Mouse (Mus musculus): ENCODE data around the gene Ntsr1. TPM values are rescaled to one million over a fixed set of nuclear protein-coding genes. Genes with fewer than 3 reads are reported as not detected.

The Ntsr1 gene
- total and polyA plus RNA-seq, 3 experiments: not detected

DNA sequence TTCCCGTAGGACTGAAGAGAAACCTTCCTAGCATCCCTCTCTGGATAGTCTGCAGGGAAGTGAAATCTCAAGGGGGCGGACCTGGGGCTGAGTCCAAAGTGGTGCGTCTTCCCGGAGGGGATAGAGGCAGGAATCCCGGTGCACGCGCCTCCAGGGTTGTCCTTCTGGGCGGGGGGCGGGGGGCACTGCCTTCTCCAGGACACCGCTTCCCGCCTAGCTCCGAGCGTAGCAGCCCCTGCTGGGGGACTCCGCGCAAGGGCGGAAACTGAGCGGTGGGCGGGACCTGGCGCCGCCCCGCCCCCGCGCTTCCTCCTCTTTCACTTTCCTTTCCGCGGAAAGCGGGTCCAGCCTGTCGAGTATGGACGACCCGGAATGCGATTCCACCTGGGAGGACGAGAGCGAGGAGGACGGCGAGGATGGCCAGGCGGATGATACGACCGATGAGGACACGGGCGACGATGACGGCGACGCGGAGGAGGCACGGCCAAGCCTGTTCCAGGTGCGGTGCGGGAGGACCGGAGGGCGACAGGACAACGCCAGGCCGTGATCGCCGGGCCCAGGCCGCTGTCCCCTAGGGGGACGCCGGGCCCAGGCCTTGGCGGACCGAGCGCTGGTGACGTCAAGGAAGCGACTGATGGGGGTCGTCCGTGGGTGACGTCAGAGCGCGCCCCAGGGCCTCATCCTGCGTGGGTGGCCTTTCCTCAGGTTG, 89.5 kb downstream of the Ntsr1 start, which contains the start of gene Ogfr:
Ogfr (plus strand) TSS at position 123 of the 709 bp plus-strand sequence.
- H3K4me1 ChIP-seq (ENCODE audit: control insufficient read depth in 1 of 2, insufficient read depth in 2 of 2, low read length in 2 of 2): 0 out of 4 replicates have a peak, but pooled peaks cover 0 to 2% of the 10 kb centered on the region in 2 experiments
- H3K27ac ChIP-seq (ENCODE audit: control insufficient read depth, low read depth, low read length): peak within 1 kb of the TSS; percentile 89
- DNase-seq (ENCODE audit: low read depth, low spot score): peak; percentile 86
- peaks cover 0 to 2% of the 10 kb centered on the region in 2 experiments; a peak in 1 of 4 replicates for H3K36me3 ChIP-seq (ENCODE audit: control insufficient read depth in 1 of 2, insufficient read depth in 2 of 2, low read length in 2 of 2)
- H3K27me3 ChIP-seq (ENCODE audit: control insufficient read depth in 1 of 2, insufficient read depth in 2 of 2, low read length in 2 of 2): no peaks in the 10 kb centered on the region
- H3K9me3 ChIP-seq (replicated peaks; ENCODE audit: insufficient read depth, low read length): no peaks in the 10 kb centered on the region
- H3K79me2 ChIP-seq (ENCODE audit: control insufficient read depth, insufficient read depth, low read length, poor library complexity): peaks cover 17% of the 10 kb centered on the region
- H3K4me3 ChIP-seq (ENCODE audit: control insufficient read depth in 1 of 2, insufficient read depth in 1 of 2, low read depth in 2 of 2, low read length in 2 of 2): peak within 1 kb of the TSS; percentile 100
- H3K9ac ChIP-seq (ENCODE audit: control insufficient read depth, low read depth, low read length, poor library complexity, severe bottlenecking): peak within 1 kb of the TSS; percentile 98
- TF ChIP-seq POLR2AphosphoS5 (IDR thresholded peaks at IDR 0.05; ENCODE audit: borderline replicate concordance, low read depth, low read length): no peak
- TF ChIP-seq MAX (IDR thresholded peaks at IDR 0.05; ENCODE audit: low read length): 0 out of 2 replicates have a peak, but pooled peaks have one; percentile 16
- no peak for TF ChIP-seq BHLHE40 (IDR thresholded peaks at IDR 0.05; ENCODE audit: borderline replicate concordance, low read depth, low read length)
- no peak for TF ChIP-seq ZC3H11A (IDR thresholded peaks at IDR 0.05; ENCODE audit: low read depth, low read length)
- no peak for TF ChIP-seq RCOR1 (IDR thresholded peaks at IDR 0.05; ENCODE audit: low read depth, low read length)
- no peak for TF ChIP-seq CTCF (IDR thresholded peaks at IDR 0.05 in 2 of 3, conservative IDR thresholded peaks at IDR 0.05 in 1 of 3; ENCODE audit: control insufficient read depth in 1 of 3, insufficient read depth in 1 of 3, low read depth in 2 of 3, low read length in 3 of 3, poor library complexity in 1 of 3, severe bottlenecking in 1 of 3)
- TF ChIP-seq MYC (IDR thresholded peaks at IDR 0.05; ENCODE audit: low read depth, low read length): peak; percentile 42; the same call in 1 of the 2 replicates
- peak; percentile 82 for TF ChIP-seq HCFC1 (IDR thresholded peaks at IDR 0.05; ENCODE audit: low read depth, low read length)
- TF ChIP-seq POLR2AphosphoS2 (IDR thresholded peaks at IDR 0.05; ENCODE audit: low read length): peak; percentile 41; the same call in 1 of the 2 replicates
- TF ChIP-seq JUND (IDR thresholded peaks at IDR 0.05; ENCODE audit: low read depth, low read length): no peak
- no peak for TF ChIP-seq USF1 (IDR thresholded peaks at IDR 0.05; ENCODE audit: low read depth, low read length)
- TF ChIP-seq MYB (IDR thresholded peaks at IDR 0.05; ENCODE audit: low read depth, low read length): no peak
- no peak for TF ChIP-seq ZKSCAN1 (IDR thresholded peaks at IDR 0.05; ENCODE audit: low read depth, low read length)
- no peak; the same call in 1 of the 2 replicates for TF ChIP-seq E2F4 (IDR thresholded peaks at IDR 0.05; ENCODE audit: borderline replicate concordance, low read depth, low read length)
- peak; percentile 54; the same call in 1 of the 2 replicates for TF ChIP-seq NRF1 (IDR thresholded peaks at IDR 0.05; ENCODE audit: insufficient read depth, low read depth, low read length, poor library complexity, severe bottlenecking)
- no peak for TF ChIP-seq ZNF384 (IDR thresholded peaks at IDR 0.05; ENCODE audit: low read depth, low read length)
- 0 out of 2 replicates have a peak, but pooled peaks have one; percentile 37 for TF ChIP-seq TBP (IDR thresholded peaks at IDR 0.05; ENCODE audit: low read depth, low read length)
- no peak for TF ChIP-seq GABPA (IDR thresholded peaks at IDR 0.05; ENCODE audit: low read depth, low read length)
- TF ChIP-seq SIN3A (IDR thresholded peaks at IDR 0.05; ENCODE audit: low read length): peak; percentile 62
- no peak for TF ChIP-seq ZMIZ1 (IDR thresholded peaks at IDR 0.05; ENCODE audit: low read depth, low read length)
- peak; percentile 44 for TF ChIP-seq KAT2A (conservative IDR thresholded peaks at IDR 0.05; ENCODE audit: low read depth, low read length)
- TF ChIP-seq CHD2 (IDR thresholded peaks at IDR 0.05; ENCODE audit: low read length): no peak
- no peak for TF ChIP-seq MEF2A (IDR thresholded peaks at IDR 0.05; ENCODE audit: extremely low read depth, insufficient replicate concordance, low read depth, low read length, poor library complexity, severe bottlenecking)
- TF ChIP-seq UBTF (IDR thresholded peaks at IDR 0.05; ENCODE audit: borderline replicate concordance, insufficient read depth, low read depth, low read length): no peak
- TF ChIP-seq GATA1 (IDR thresholded peaks at IDR 0.05; ENCODE audit: low read depth, low read length): no peak
- TF ChIP-seq POLR2A (IDR thresholded peaks at IDR 0.05; ENCODE audit: control insufficient read depth in 1 of 2, insufficient read depth in 1 of 2, low read depth in 1 of 2, low read length in 2 of 2, poor library complexity in 1 of 2): peak; percentile 77 to 83
- TF ChIP-seq CHD1 (IDR thresholded peaks at IDR 0.05; ENCODE audit: low read depth, low read length): no peak
- no peak for TF ChIP-seq TAL1 (IDR thresholded peaks at IDR 0.05; ENCODE audit: low read length)
- TF ChIP-seq MXI1 (IDR thresholded peaks at IDR 0.05; ENCODE audit: low read depth, low read length): no peak
- TF ChIP-seq SMC3 (IDR thresholded peaks at IDR 0.05; ENCODE audit: low read depth, low read length): no peak
- no peak; a peak in 2 of 4 replicates for TF ChIP-seq EP300 (IDR thresholded peaks at IDR 0.05; ENCODE audit: low read depth in 1 of 2, low read length in 2 of 2)
- TF ChIP-seq USF2 (IDR thresholded peaks at IDR 0.05; ENCODE audit: borderline replicate concordance in 1 of 2, insufficient read depth in 1 of 2, low read depth in 1 of 2, low read length in 2 of 2): no peak
- peak; percentile 64 for TF ChIP-seq NELFE (IDR thresholded peaks at IDR 0.05; ENCODE audit: low read depth, low read length)
- TF ChIP-seq MAFK (IDR thresholded peaks at IDR 0.05; ENCODE audit: borderline replicate concordance, low read depth, low read length): no peak
- TF ChIP-seq ETS1 (IDR thresholded peaks at IDR 0.05; ENCODE audit: low read depth, low read length): peak; percentile 67; the same call in 1 of the 2 replicates
- no peak; the same call in 1 of the 2 replicates for TF ChIP-seq MAZ (IDR thresholded peaks at IDR 0.05; ENCODE audit: low read depth, low read length)
